Mouse (Mus musculus): ENCODE data around the gene Actr8.

DNA sequence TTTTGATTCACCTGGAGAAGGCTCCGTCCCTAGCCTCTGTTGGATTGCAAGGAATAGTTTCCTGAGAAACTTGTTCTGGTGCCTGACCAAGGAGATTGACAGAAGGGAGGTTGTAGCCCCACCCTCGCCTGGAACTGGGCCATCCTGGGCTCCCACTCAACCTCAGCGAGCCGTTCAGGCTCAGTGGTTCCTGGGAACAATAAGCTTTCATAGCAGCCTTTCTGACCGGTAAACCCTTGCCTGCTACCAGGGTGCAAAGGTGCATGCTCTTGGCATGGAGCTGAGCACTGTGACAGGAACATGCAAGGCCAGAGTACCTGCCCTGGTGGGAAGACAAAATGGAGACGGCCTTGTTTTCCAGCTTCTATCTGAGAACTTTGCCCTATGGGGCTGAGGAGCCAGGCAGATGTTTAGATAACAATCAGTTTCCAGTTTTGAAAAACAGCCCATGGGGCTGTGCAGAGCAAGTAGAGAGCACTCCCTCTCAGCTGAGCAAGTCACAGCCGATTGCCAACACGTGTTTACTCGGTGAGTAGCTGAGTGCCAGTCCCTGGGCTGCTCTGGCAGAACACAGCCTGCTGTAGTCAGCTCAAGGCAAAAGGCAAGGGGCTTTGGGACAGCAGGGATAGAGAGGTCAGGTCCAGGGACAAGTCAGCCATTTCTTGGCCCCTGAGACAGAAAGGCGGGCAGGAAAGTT, 31.9 kb downstream of the Actr8 start:
- no peak for TF ChIP-seq HCFC1 (IDR thresholded peaks at IDR 0.05; ENCODE audit: borderline replicate concordance, insufficient read depth, low read length)
- TF ChIP-seq ZNF384 (IDR thresholded peaks at IDR 0.05; ENCODE audit: low read depth, low read length), result no peak
- no peak for TF ChIP-seq CHD2 (IDR thresholded peaks at IDR 0.05; ENCODE audit: low read depth, low read length)
